Mouse (Mus musculus) liver, adult 2 months (tissue): ENCODE data around the gene Tbr1. TPM values are rescaled to one million over a fixed set of nuclear protein-coding genes. Genes with fewer than 3 reads are reported as not detected.

Source experiments
- DNase-seq: peaks from one replicate; pipeline ENCODE4 v3.0.0-alpha.2; 2011; ENCODE audit warnings: low read depth, low spot score; ENCODE audit errors: extremely low read depth
- H3K27ac ChIP-seq: fragments of 200-500 bp; replicated peaks from 2 replicates; pipeline ENCODE4 v1.5.1; 2012; ENCODE audit warnings: low read depth, mild to moderate bottlenecking, control low read depth, inconsistent platforms, low read length; ENCODE audit not compliant: insufficient read depth
- H3K27me3 ChIP-seq: fragments of 200-500 bp; 2 replicates; pipeline ENCODE4 v1.6.1; 2012; ENCODE audit warnings: mild to moderate bottlenecking, moderate library complexity, low read length, inconsistent platforms; ENCODE audit not compliant: control insufficient read depth, insufficient read depth
- H3K36me3 ChIP-seq: fragments of 200-500 bp; 2 replicates; pipeline ENCODE4 v1.6.1; 2012; ENCODE audit warnings: low read length, inconsistent platforms; ENCODE audit not compliant: control insufficient read depth, insufficient read depth
- H3K4me1 ChIP-seq: fragments of 200-500 bp; 2 replicates; pipeline ENCODE4 v1.6.1; 2011; ENCODE audit warnings: low read length; ENCODE audit not compliant: control insufficient read depth, insufficient read depth
- H3K4me3 ChIP-seq: fragments of 200-500 bp; 2 replicates; pipeline ENCODE4 v1.5.1; 2011; ENCODE audit warnings: low read depth, mild to moderate bottlenecking, control low read depth, low read length, moderate library complexity; ENCODE audit not compliant: insufficient read depth
- H3K79me2 ChIP-seq: fragments of 200-500 bp; 2 replicates; pipeline ENCODE4 v1.6.1; 2012; ENCODE audit warnings: inconsistent platforms, mild to moderate bottlenecking, low read length, moderate library complexity; ENCODE audit not compliant: control insufficient read depth, insufficient read depth
- H3K9ac ChIP-seq: fragments of 200-500 bp; 2 replicates; pipeline ENCODE4 v1.6.1; 2012; ENCODE audit warnings: low read depth, mild to moderate bottlenecking, control low read depth, inconsistent platforms, low read length
- CTCF ChIP-seq: fragments of 200-500 bp; IDR thresholded peaks from 2 replicates; pipeline ENCODE4 v1.5.1; 2011; ENCODE audit warnings: low read depth, low read length, control low read depth
- POLR2A ChIP-seq: fragments of 200-500 bp; IDR thresholded peaks from 2 replicates; pipeline ENCODE4 v1.6.1; 2011; ENCODE audit warnings: low read length, control low read depth; ENCODE audit not compliant: insufficient read depth; ENCODE audit errors: extremely low read depth
- WGBS: fragments of 180-500 bp; shearing (Covaris S2); methylation state at CpG from one replicate; pipeline ENCODE4 v1.1.7; 2018; 5-methylcytosine and 5-hydroxymethylcytosine counted together
- polyA plus RNA-seq: library from polyadenylated mRNA; depleted of rRNA; stranded (reverse); fragments of >200 nt; gene quantifications from 2 replicates; pipeline ENCODE4 v1.2.3, GENCODE M21; 2012
- total RNA-seq: library from RNA; depleted of rRNA; stranded (reverse); fragments of >200 nt; gene quantifications from 2 replicates; pipeline ENCODE4 v1.2.3, GENCODE M21; 2014

Gene Tbr1
- total and polyA plus RNA-seq, 2 experiments: not detected

DNA sequence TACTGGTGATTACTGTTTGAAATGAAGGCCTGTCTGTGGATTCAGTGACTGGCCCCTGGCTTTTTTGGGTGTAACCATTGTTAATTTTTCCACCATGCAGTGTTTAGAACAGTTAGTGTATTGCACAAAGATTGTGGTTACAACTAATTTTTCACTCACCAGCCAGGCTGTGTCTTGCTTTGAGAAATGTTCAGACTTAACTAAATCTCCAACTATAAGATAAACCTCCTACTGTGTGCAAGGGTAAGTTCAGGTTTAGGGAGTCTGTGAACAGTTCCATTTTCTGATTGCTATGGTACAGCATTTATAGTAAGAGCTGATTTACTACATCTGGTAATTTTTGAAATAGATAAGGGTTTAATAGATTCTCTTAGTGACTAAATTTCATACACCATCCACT, 21.9 kb upstream of the Tbr1 start:
- no peak for TF ChIP-seq CTCF
- no peak for TF ChIP-seq POLR2A
- H3K4me3 ChIP-seq: no peak overlapping the region
- H3K36me3 ChIP-seq: peaks cover 18% of the 10 kb centered on the region
- H3K27me3 ChIP-seq: no peaks in the 10 kb centered on the region
- no peak for DNase-seq
- H3K79me2 ChIP-seq: no peaks in the 10 kb centered on the region
- no peak overlapping the region for H3K9ac ChIP-seq
- H3K27ac ChIP-seq: no peak overlapping the region
- H3K4me1 ChIP-seq: no peaks in the 10 kb centered on the region

DNA sequence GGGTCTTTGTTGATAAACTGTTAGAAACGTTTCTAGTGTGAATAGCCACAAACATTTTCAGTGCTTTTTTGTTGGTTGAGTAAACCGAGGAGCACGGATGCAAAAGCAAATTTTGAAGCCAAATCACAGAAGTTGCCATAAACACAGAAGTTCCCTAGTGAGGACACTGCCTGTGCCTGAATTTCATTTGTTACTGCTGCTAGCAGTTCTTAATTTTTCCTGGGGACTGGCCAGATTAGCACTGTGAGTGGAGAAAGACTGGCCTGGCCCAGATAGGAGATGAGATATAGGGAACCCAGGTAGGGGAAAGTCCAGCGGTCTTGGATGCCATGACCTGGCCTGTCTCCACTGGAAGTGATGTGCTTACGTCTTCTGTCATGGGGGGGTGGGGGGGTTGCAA, 7.8 kb upstream of the Tbr1 start:
- Histone ChIP-seq H3K36me3 (peaks cover 2% of the 10 kb centered on the region), H3K27me3 (no peaks in the 10 kb centered on the region), H3K4me3 (no peak overlapping the region), H3K9ac (no peak overlapping the region), H3K4me1 (no peaks in the 10 kb centered on the region), H3K27ac (no peak overlapping the region), H3K79me2 (no peaks in the 10 kb centered on the region)
- no peak for DNase-seq
- TF ChIP-seq CTCF (no peak), POLR2A (no peak)
- WGBS: 84% methylated on average over 5 of the region's 5 CpGs

- H3K36me3 ChIP-seq: no peaks in the 10 kb centered on the region; the same call in none of the 2 replicates
- no peak for TF ChIP-seq POLR2A
- TF ChIP-seq CTCF: no peak
Observed at GRCm38 (mm10) chr2:61798048-61798447, 4.7 kb upstream of the Tbr1 start.

DNA sequence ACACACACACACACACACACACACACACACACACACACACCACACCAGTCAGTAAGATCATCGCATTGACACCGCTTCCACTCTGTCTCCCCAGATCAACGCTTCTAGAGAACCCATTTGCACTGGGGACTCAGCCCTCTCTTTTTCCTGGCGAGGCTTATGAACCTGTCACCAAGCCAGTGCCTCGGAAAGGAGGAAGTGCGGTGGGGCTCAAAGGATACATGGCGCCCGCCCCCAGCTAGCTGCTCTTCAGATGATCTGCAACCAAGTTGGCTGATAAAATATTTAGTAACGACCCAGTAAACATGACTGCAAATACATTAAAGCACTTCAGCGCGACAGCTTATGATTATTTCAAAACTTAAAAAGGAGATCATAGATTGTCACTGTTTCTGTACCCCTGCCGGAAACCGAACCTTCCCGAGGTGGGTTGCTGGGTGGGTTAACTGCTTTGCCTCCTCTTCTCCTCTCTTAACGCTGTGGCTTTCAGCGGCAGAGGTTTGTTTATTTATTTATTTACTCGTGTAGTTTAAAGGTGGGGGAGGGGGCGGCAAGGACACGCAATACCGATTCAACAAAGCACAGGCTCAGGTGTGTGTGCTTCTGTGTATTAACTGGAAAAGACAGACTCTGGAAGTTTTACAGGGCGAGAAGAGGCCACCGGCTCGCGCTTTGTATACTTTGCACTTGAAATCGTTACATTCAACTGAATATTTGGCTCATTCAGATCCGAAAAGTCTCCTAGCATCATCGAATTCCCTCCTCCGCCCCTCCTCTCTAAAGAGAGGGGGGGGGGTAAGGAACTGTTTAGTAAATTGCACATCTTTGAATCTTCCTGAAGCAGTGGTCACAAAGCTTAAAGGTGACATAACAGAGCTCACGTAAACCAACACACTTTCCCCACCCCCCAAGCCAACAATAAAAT, 975 bp downstream of the Tbr1 start:
- 6% methylated on average over 29 of the region's 29 CpGs for WGBS
- TF ChIP-seq CTCF (no peak), POLR2A (no peak)

More at GRCm38 (mm10) chr2:61798048-61798447, 4.7 kb upstream of the Tbr1 start:
- Histone ChIP-seq H3K9ac (no peak overlapping the region), H3K79me2 (no peaks in the 10 kb centered on the region), H3K4me3 (no peak overlapping the region), H3K27ac (no peak overlapping the region), H3K4me1 (no peaks in the 10 kb centered on the region), H3K27me3 (no peaks in the 10 kb centered on the region)
- 98% methylated on average over 1 of the region's 1 CpGs for WGBS
- no peak for DNase-seq

DNA sequence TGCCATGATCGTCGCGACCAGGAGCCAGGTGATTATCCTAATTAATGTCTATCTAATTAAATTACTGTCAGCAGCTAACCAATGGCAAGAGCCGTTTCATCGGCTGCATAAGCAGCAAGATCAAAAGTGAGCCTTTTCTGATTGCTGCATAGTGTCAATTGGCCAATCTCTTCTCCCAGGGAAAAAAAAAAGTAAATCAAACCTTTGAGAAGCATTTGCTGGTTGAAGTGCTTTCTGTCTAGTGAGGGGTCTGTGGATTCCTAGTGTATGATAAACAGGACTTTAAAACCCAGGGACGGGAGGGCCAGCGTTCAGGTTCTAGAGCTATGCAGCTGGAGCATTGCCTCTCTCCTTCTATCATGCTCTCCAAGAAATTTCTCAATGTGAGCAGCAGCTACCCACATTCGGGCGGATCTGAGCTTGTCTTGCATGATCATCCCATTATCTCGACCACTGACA, 1.7 kb downstream of the Tbr1 start:
- Histone ChIP-seq H3K79me2 (no peaks in the 10 kb centered on the region), H3K27ac (no peak overlapping the region), H3K27me3 (peaks cover 32% of the 10 kb centered on the region), H3K4me1 (peaks cover 8% of the 10 kb centered on the region), H3K4me3 (no peak overlapping the region), H3K9ac (no peak overlapping the region), H3K36me3 (no peaks in the 10 kb centered on the region; the same call in 1 of the 2 replicates)
- WGBS: 5% methylated on average over 10 of the region's 10 CpGs
- TF ChIP-seq POLR2A: no peak
- TF ChIP-seq CTCF: no peak
- no peak for DNase-seq

More for the DNA sequence above, 975 bp downstream of the Tbr1 start:
- Histone ChIP-seq H3K27ac (no peak overlapping the region), H3K79me2 (no peaks in the 10 kb centered on the region), H3K9ac (no peak overlapping the region), H3K36me3 (no peaks in the 10 kb centered on the region; the same call in 1 of the 2 replicates), H3K4me1 (peaks cover 8% of the 10 kb centered on the region), H3K27me3 (peaks cover 31% of the 10 kb centered on the region), H3K4me3 (no peak overlapping the region)
- no peak for DNase-seq
